Mouse (Mus musculus): ENCODE data around the gene Syne1.

Gene Syne1

GRCm38 (mm10) chr10:5141471-5141870 is 409.8 kb downstream of the Syne1 start:
- no peak for DNase-seq (ENCODE audit: low spot score in 2 of 2)

GRCm38 (mm10) chr10:5139932-5140264 is 411.4 kb downstream of the Syne1 start:
- DNase-seq (ENCODE audit: low spot score in 2 of 2) = no peak

- DNase-seq (ENCODE audit: low spot score in 2 of 2) = no peak
Measured at GRCm38 (mm10) chr10:5139246-5139931, 411.9 kb downstream of the Syne1 start.

GRCm38 (mm10) chr10:5132050-5132449 is 419.2 kb downstream of the Syne1 start:
- DNase-seq (ENCODE audit: low spot score in 2 of 2) = no peak

- DNase-seq (ENCODE audit: low spot score in 2 of 2) = no peak
Measured at GRCm38 (mm10) chr10:5130495-5130894, 420.8 kb downstream of the Syne1 start.

- DNase-seq (ENCODE audit: low spot score in 2 of 2) = no peak
Measured at GRCm38 (mm10) chr10:5124757-5125156, 426.5 kb downstream of the Syne1 start.

GRCm38 (mm10) chr10:5116720-5117119 is 434.6 kb downstream of the Syne1 start:
- no peak for DNase-seq (ENCODE audit: low spot score in 2 of 2)

GRCm38 (mm10) chr10:5116155-5116554 is 435.1 kb downstream of the Syne1 start:
- DNase-seq (ENCODE audit: low spot score in 2 of 2) = no peak

GRCm38 (mm10) chr10:5110773-5111172 is 440.5 kb downstream of the Syne1 start:
- DNase-seq (ENCODE audit: low spot score in 2 of 2) = no peak

- no peak for DNase-seq (ENCODE audit: low spot score in 2 of 2)
Measured at GRCm38 (mm10) chr10:5097754-5098137, 453.5 kb downstream of the Syne1 start.

- peak; percentile 42 to 56 for DNase-seq (ENCODE audit: low spot score in 2 of 2)
Measured at GRCm38 (mm10) chr10:5096996-5097753, 454.1 kb downstream of the Syne1 start.

GRCm38 (mm10) chr10:5089133-5089532 is 462.1 kb downstream of the Syne1 start:
- DNase-seq (ENCODE audit: low spot score in 2 of 2) = no peak

- DNase-seq (ENCODE audit: low spot score in 2 of 2) = no peak
Measured at GRCm38 (mm10) chr10:5087336-5087735, 463.9 kb downstream of the Syne1 start.

- DNase-seq (ENCODE audit: low spot score in 2 of 2) = no peak
Measured at GRCm38 (mm10) chr10:5086329-5086728, 465.0 kb downstream of the Syne1 start.

- DNase-seq (ENCODE audit: low spot score in 2 of 2) = no peak
Measured at GRCm38 (mm10) chr10:5085792-5086191, 465.5 kb downstream of the Syne1 start.

- no peak for DNase-seq (ENCODE audit: low spot score in 2 of 2)
Measured at GRCm38 (mm10) chr10:5083716-5084115, 467.6 kb downstream of the Syne1 start.

GRCm38 (mm10) chr10:5079945-5080468 is 471.3 kb downstream of the Syne1 start:
- no peak for DNase-seq (ENCODE audit: low spot score in 2 of 2)

GRCm38 (mm10) chr10:5075724-5076123 is 475.6 kb downstream of the Syne1 start:
- no peak for DNase-seq (ENCODE audit: low spot score in 2 of 2)

- no peak for DNase-seq (ENCODE audit: low spot score in 2 of 2)
Measured at GRCm38 (mm10) chr10:5072054-5072453, 479.2 kb downstream of the Syne1 start.

- DNase-seq (ENCODE audit: low spot score in 2 of 2) = no peak
Measured at GRCm38 (mm10) chr10:5070941-5071231, 480.4 kb downstream of the Syne1 start.

- no peak for DNase-seq (ENCODE audit: low spot score in 2 of 2)
Measured at GRCm38 (mm10) chr10:5070168-5070940, 480.9 kb downstream of the Syne1 start.

GRCm38 (mm10) chr10:5068676-5069265 is 482.5 kb downstream of the Syne1 start, which contains the start of gene Gm10097:
Gm10097 (plus strand) TSS chr10:5069192.
- no peak for DNase-seq (ENCODE audit: low spot score in 2 of 2)
